Mouse (Mus musculus) cerebellum, postnatal 10 days (tissue): Measurements from ENCODE around the gene Il31ra.

Experiments used
- DNase-seq, 2 experiments: peaks; one replicate each; pipeline ENCODE4 v3.0.0; 2021; ENCODE audit warnings: mixed read lengths in 2 of 2

Gene Il31ra

GRCm38 (mm10) chr13:112505436-112505835 is 88.7 kb downstream of the Il31ra start:
- DNase-seq, result no peak

- no peak for DNase-seq
These were observed 90.3 kb downstream of the Il31ra start for GRCm38 (mm10) chr13:112503846-112504245.

- no peak for DNase-seq
These were observed 93.7 kb downstream of the Il31ra start for GRCm38 (mm10) chr13:112500466-112500865.

- DNase-seq, result no peak
These were observed 94.1 kb downstream of the Il31ra start for GRCm38 (mm10) chr13:112500027-112500426.

GRCm38 (mm10) chr13:112494590-112494989 is 99.6 kb downstream of the Il31ra start:
- no peak for DNase-seq

GRCm38 (mm10) chr13:112492285-112492678 is 101.9 kb downstream of the Il31ra start:
- DNase-seq, result no peak

- no peak for DNase-seq
These were observed 102.4 kb downstream of the Il31ra start for GRCm38 (mm10) chr13:112491636-112492284.

- no peak for DNase-seq
These were observed 104.1 kb downstream of the Il31ra start for GRCm38 (mm10) chr13:112490036-112490435.

GRCm38 (mm10) chr13:112486676-112487075 is 107.5 kb downstream of the Il31ra start:
- DNase-seq, result no peak

GRCm38 (mm10) chr13:112486236-112486635 is 107.9 kb downstream of the Il31ra start:
- DNase-seq, result no peak

GRCm38 (mm10) chr13:112483015-112483414 is 111.1 kb downstream of the Il31ra start:
- no peak for DNase-seq

- no peak for DNase-seq
These were observed 111.6 kb downstream of the Il31ra start for GRCm38 (mm10) chr13:112482525-112482924.

- DNase-seq, result no peak
These were observed 114.2 kb downstream of the Il31ra start for GRCm38 (mm10) chr13:112479926-112480325.

GRCm38 (mm10) chr13:112479032-112479431 is 115.1 kb downstream of the Il31ra start:
- DNase-seq, result no peak

GRCm38 (mm10) chr13:112473757-112474755 is 120.1 kb downstream of the Il31ra start:
- DNase-seq, result no peak

GRCm38 (mm10) chr13:112472401-112473023 is 121.6 kb downstream of the Il31ra start:
- DNase-seq, result no peak

- no peak for DNase-seq
These were observed 123.0 kb downstream of the Il31ra start for GRCm38 (mm10) chr13:112471201-112471600.
